In genomic region chr8:88451658-88452500, GRCm38 (mm10) we compare ENCODE assay signal across 9 mouse cellular contexts.
A peak's percentile ranks its signal among the peaks of the same experiment; 100 is the strongest.
DNase-seq lines count a peak whose midpoint lies in the region; ATAC-seq and TF ChIP-seq lines count a peak whose summit lies in the region.
"Had no signal": no experiment of that assay in that cellular context is flagged by ENCODE, and none has a peak within 500 bp of the region (broad histone marks: within the 10 kb centered on the region; RNA-seq: fewer than 3 reads in every experiment).

No protein-coding gene starts in this region.

- H3K4me3 ChIP-seq in liver, adult 2 months (ENCODE audit: insufficient read depth, low read depth, low read length), result no peak overlapping the region
- H3K4me3 ChIP-seq in hindbrain, embryonic 11.5 days (ENCODE audit: low read depth, low read length), result no peak overlapping the region
- no peak overlapping the region for H3K4me3 ChIP-seq in stomach, embryonic 15.5 days (replicated peaks)

- H3K9ac ChIP-seq in liver, adult 2 months (ENCODE audit: low read depth, low read length), result no peak overlapping the region
- H3K9ac ChIP-seq in hindbrain, embryonic 11.5 days (ENCODE audit: low read depth, low read length), result no peak overlapping the region
- H3K9ac ChIP-seq in stomach, embryonic 15.5 days, result no peak overlapping the region
- H3K9ac ChIP-seq: liver, embryonic 14.5 days had no signal

- H3K27me3 ChIP-seq in liver, adult 2 months (ENCODE audit: control insufficient read depth, insufficient read depth, low read length), result peaks cover 3% of the 10 kb centered on the region; the same call in 1 of the 2 replicates
- H3K27me3 ChIP-seq in hindbrain, embryonic 11.5 days (ENCODE audit: control insufficient read depth, insufficient read depth, low read length), result peaks cover 9% of the 10 kb centered on the region
- H3K27me3 ChIP-seq in stomach, embryonic 15.5 days (replicated peaks), result peaks cover 71% of the 10 kb centered on the region

- H3K9me3 ChIP-seq in hindbrain, embryonic 11.5 days (ENCODE audit: control insufficient read depth, low read length), result no peaks in the 10 kb centered on the region
- no peaks in the 10 kb centered on the region for H3K9me3 ChIP-seq in stomach, embryonic 15.5 days

- WGBS in liver, adult 2 months, result 30% methylated on average over 17 of the region's 17 CpGs
- WGBS in hindbrain, embryonic 11.5 days, result 20% methylated on average over 17 of the region's 17 CpGs
- WGBS in stomach, embryonic 15.5 days, result 28% methylated on average over 17 of the region's 17 CpGs

- peak overlapping the region; percentile 25 for H3K4me2 ChIP-seq in hindbrain, embryonic 11.5 days (replicated peaks; ENCODE audit: low read depth, low read length)
- peak overlapping the region; percentile 29; the same call in 1 of the 2 replicates for H3K4me2 ChIP-seq in stomach, embryonic 15.5 days

- no peak for TF ChIP-seq POLR2A in liver, adult 2 months (IDR thresholded peaks at IDR 0.05; ENCODE audit: extremely low read depth, insufficient read depth, low read length)

- no peak for TF ChIP-seq CTCF in liver, adult 2 months (IDR thresholded peaks at IDR 0.05; ENCODE audit: low read depth, low read length)

- intact Hi-C loops in left cerebral cortex, postnatal 36 days (cut with DNase I), result loop anchor here (5.0 kb wide), 3 partner anchors 70 to 175 kb away; partner anchors contain the start of genes Brd7 and Nkd1

- DNase-seq in liver, adult 2 months (ENCODE audit: extremely low read depth, low read depth, low spot score), result peak; percentile 43
- no peak for DNase-seq in liver
- peak; percentile 60 for DNase-seq in hindbrain, embryonic 11.5 days (ENCODE audit: low spot score)
- peak; percentile 73 to 83 for DNase-seq in lung, adult 18-20 months
- no peak for DNase-seq in urinary bladder, postnatal 25 days (ENCODE audit: low spot score)
- no peak for DNase-seq in left cerebral cortex, postnatal 36 days (ENCODE audit: low spot score in 2 of 2)
- no peak for DNase-seq in ovary, adult 18-20 months (ENCODE audit: low spot score)

- ATAC-seq in hindbrain, embryonic 11.5 days (ENCODE audit: low FRiP score), result no peak
- ATAC-seq in stomach, embryonic 15.5 days (ENCODE audit: insufficient read depth, low FRiP score, low read depth), result no peak

- no peak overlapping the region for H3K27ac ChIP-seq in liver, adult 2 months (replicated peaks; ENCODE audit: insufficient read depth, low read depth, low read length)
- H3K27ac ChIP-seq in hindbrain, embryonic 11.5 days (ENCODE audit: low read depth, low read length), result no peak overlapping the region
- H3K27ac ChIP-seq in stomach, embryonic 15.5 days, result no peak overlapping the region
- H3K27ac ChIP-seq: liver, embryonic 14.5 days had no signal

- H3K79me2 ChIP-seq in liver, adult 2 months (ENCODE audit: control insufficient read depth, insufficient read depth, low read length), result no peaks in the 10 kb centered on the region

- H3K4me1 ChIP-seq in liver, adult 2 months (ENCODE audit: control insufficient read depth, insufficient read depth, low read length), result peaks cover 2% of the 10 kb centered on the region; the same call in 1 of the 2 replicates
- H3K4me1 ChIP-seq in hindbrain, embryonic 11.5 days (replicated peaks; ENCODE audit: control insufficient read depth, insufficient read depth, low read length), result peaks cover 14% of the 10 kb centered on the region
- H3K4me1 ChIP-seq in stomach, embryonic 15.5 days, result peaks cover 17% of the 10 kb centered on the region

- H3K36me3 ChIP-seq in liver, adult 2 months (ENCODE audit: control insufficient read depth, insufficient read depth, low read length), result no peaks in the 10 kb centered on the region
- no peaks in the 10 kb centered on the region for H3K36me3 ChIP-seq in hindbrain, embryonic 11.5 days (ENCODE audit: control insufficient read depth, insufficient read depth, low read length)
- no peaks in the 10 kb centered on the region for H3K36me3 ChIP-seq in stomach, embryonic 15.5 days

Comparison
In these comparisons a context has a peak if more than half of its experiments do, and no peak if none do; other contexts are left out.
1. DNase-seq: peak in liver, adult 2 months (single experiment), hindbrain, embryonic 11.5 days (single experiment) and lung, adult 18-20 months (2 of 2); none in liver (single experiment), urinary bladder, postnatal 25 days (single experiment), left cerebral cortex, postnatal 36 days (0 of 2) and ovary, adult 18-20 months (single experiment).